Mouse (Mus musculus): ENCODE data around the gene Mfsd4b5. TPM values are rescaled to one million over a fixed set of nuclear protein-coding genes. Genes with fewer than 3 reads are reported as not detected.
"Not testable (repeated sequence)": the region's sequence is repeated elsewhere in the genome, so short reads cannot be mapped to it uniquely, and the experiment has no call there.

Gene Mfsd4b5
- polyA plus RNA-seq, 1 experiment from 2014 or later = 0.12 TPM

DNA sequence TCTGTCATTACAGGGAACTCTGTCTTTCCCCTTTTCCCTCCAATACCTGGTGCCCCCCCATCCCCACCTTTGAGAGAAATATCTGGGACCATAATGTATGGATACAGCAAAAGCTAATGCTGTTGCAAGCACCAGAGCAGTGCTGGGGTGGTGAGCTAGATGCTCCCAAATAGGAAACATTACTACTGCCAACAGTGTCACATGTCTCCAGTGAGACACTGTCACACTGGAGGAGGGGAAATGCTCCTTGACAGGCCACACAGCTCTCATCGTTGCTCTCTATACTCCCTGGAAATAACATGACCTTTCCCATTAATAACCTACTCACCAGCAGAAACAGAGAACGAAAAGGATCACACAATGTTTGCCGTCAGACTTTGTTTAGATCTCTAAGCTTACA, 33.0 kb upstream of the Mfsd4b5 start:
- in situ Hi-C loops (cut with MboI; ENCODE audit: low pct_unique_long_range_greater_than_20kb) = no loop called here
- no peaks in the 10 kb centered on the region for H3K27me3 ChIP-seq
- POLR2A ChIA-PET = no interaction called here
- no peak for ATAC-seq
- CTCF ChIA-PET = no interaction called here
- no peak for DNase-seq (ENCODE audit: low read depth, low spot score)
- TF ChIP-seq CTCF (IDR thresholded peaks at IDR 0.05) = no peak

DNA sequence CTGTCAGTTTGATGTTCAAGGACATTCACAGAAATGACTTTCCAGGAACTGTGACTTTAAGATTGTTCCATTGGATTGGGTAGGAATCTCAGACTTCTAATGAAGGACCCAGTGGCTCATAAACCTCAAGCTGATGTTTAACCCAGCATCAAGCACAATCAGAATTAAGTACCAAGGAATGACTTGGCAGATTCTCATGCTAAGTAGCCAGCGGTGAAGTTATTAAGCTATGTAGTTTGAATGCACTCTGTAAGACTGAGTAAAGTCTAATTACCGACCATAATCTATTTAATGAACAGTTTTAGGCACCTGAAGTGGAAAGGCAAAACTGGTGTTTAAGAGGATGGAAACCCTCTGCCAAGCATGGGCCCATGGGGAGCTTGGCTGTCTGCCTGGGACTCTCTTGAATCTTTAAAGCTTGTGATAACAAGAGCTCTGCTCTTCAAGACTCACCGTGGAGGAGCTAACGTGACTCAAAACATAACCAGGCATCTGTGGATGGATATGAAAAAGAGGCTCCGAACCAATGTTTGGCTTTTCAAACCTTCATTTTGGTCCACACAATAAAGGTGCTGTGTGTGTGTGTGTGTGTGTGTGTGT, 31.9 kb upstream of the Mfsd4b5 start:
- no peak for TF ChIP-seq CTCF (IDR thresholded peaks at IDR 0.05)
- ChIA-PET CTCF (interaction anchor here (0.7 to 1.6 kb wide), 5 partner anchors 14 to 62 kb away, joined by 3 to 4 read pairs (median 3); no protein-coding TSS in a partner anchor), POLR2A (no interaction called here)
- ATAC-seq (peak; percentile 39), DNase-seq (ENCODE audit: low read depth, low spot score) (peak; percentile 57)
- in situ Hi-C loops (cut with MboI; ENCODE audit: low pct_unique_long_range_greater_than_20kb) = no loop called here
- no peaks in the 10 kb centered on the region for H3K27me3 ChIP-seq

DNA sequence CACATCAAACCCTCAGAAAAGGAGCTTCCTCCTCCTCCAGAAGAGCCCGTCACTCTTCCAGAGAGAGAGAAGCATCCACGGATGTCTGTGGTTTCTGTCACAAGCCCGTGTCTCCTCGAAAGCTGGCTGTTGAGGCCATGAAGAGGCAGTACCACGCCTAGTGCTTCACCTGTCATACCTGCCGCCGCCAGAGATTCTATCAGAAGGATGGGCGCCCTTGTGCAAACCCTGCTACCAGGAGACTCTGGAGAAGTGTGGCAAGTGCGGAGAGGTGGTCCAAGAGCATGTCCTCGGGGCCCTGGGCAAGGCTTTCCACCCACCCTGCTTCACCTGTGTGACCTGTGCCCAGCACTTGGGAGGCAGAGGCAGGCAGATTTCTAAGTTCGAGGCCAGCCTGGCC, 23.1 kb upstream of the Mfsd4b5 start:
- CTCF ChIA-PET = no interaction called here
- no peak for TF ChIP-seq CTCF (IDR thresholded peaks at IDR 0.05)
- POLR2A ChIA-PET = no interaction called here
- ATAC-seq = no peak
- DNase-seq (ENCODE audit: low read depth, low spot score) = no peak
- in situ Hi-C loops (cut with MboI; ENCODE audit: low pct_unique_long_range_greater_than_20kb) = no loop called here
- no peaks in the 10 kb centered on the region for H3K27me3 ChIP-seq

DNA sequence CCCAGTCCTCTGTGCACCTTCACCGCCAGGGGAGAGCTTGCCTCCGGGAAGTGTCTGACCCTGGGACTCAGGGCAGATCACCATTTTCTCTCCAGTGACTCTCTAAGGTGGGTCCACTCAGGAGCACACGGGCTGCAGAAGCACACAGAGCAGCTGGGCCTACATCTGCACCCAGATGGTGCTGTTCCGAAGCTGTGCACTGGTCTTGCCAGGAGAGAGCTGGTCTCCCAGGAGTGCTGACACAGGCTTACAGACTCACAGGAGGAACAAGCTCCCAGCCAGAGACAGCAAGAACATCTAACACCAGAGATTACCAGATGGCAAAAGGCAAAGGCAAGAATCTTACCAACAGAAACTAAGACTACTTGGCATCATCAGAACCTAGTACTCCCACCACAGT, 22.4 kb upstream of the Mfsd4b5 start:
- DNase-seq (ENCODE audit: low read depth, low spot score); H3K27me3 ChIP-seq; CTCF ChIA-PET; in situ Hi-C loops (cut with MboI; ENCODE audit: low pct_unique_long_range_greater_than_20kb); POLR2A ChIA-PET; ATAC-seq: not testable (repeated sequence)

DNA sequence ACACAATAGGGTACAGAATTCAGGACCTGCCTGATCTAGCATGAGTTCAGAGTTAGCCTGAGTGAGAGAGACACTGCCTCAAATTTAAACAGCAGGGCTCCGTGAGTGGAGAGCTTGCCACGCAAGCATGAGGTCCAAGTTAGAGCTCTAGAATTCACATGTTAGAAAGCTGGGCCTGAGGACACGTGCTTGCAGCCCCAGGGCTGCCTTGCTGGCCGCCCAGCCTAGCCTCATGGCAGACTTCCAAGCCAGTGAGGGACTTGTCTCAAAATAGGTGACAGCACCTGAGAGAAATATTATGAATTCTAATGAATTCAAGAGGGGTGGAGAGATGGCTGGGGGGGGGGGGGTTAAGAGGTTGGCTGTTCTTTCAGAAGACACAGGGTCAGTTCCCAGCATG, 21.5 kb upstream of the Mfsd4b5 start:
- H3K27me3 ChIP-seq = no peaks in the 10 kb centered on the region
- POLR2A ChIA-PET = no interaction called here
- TF ChIP-seq CTCF (IDR thresholded peaks at IDR 0.05) = no peak
- DNase-seq (ENCODE audit: low read depth, low spot score) (no peak), ATAC-seq (no peak)
- CTCF ChIA-PET = no interaction called here
- in situ Hi-C loops (cut with MboI; ENCODE audit: low pct_unique_long_range_greater_than_20kb) = no loop called here

DNA sequence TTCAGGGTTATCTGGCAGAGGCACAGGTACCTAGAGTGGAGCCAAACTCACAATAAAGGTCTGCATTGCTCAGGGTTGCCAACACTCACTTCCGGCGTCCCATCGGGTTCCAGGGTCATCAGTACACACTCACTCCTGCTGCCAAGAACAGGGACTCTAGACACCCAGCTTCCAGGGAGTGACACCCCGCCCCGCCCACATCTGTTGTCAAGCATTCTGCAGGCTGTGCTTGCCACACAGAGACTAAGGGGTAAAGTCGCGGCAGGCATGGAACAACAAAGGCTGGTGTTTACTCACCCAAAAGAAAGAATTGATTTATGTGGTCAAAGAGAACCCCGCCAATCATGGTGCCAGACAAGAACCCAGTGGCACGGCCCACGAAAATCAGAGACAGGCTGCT, 20.5 kb upstream of the Mfsd4b5 start:
- no peaks in the 10 kb centered on the region for H3K27me3 ChIP-seq
- in situ Hi-C loops (cut with MboI; ENCODE audit: low pct_unique_long_range_greater_than_20kb) = no loop called here
- no peak for TF ChIP-seq CTCF (IDR thresholded peaks at IDR 0.05)
- POLR2A ChIA-PET = no interaction called here
- ATAC-seq (no peak), DNase-seq (ENCODE audit: low read depth, low spot score) (no peak)
- CTCF ChIA-PET = no interaction called here

DNA sequence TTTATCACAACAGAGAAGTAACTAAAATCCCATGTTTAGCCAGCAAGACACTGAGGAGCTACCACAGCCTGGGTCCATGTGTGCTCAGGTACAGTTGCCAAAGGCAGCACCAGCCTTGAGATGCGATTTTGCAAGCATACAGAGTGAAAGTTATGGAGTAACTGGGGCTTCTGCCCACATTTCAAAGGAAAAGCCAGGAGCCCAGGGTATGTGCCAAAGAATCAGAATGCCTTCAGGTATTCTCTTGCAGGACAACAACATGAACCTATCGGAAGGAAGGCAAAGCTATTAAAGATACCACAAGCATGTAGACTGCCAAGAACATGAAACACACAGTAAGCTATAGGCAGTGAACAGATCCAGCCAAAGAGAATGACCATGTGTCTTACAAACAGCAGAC, 14.3 kb upstream of the Mfsd4b5 start:
- DNase-seq (ENCODE audit: low read depth, low spot score) (no peak), ATAC-seq (no peak)
- H3K27me3 ChIP-seq = no peaks in the 10 kb centered on the region
- CTCF ChIA-PET = no interaction called here
- in situ Hi-C loops (cut with MboI; ENCODE audit: low pct_unique_long_range_greater_than_20kb) = no loop called here
- POLR2A ChIA-PET = no interaction called here
- TF ChIP-seq CTCF (IDR thresholded peaks at IDR 0.05) = no peak

DNA sequence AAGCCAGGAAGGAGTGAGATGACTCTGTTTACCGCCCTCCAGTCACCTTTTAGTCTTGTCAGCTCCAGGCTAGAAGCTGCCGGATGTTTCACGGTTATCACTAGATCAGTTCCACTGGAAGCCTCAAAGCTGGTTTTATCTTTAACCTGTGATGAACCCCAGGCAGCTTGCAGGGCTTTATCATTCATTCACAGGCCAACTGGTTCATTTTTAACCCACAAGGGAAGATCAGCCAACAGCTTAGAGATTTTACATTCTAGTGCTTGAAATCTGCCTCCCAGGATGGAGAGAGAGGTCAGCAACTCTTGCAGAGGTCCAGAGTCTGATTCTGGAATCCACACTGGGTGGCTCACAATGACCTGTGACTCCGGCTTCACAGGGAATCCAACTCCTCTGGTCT, 4.7 kb upstream of the Mfsd4b5 start:
- DNase-seq (ENCODE audit: low read depth, low spot score) = no peak
- in situ Hi-C loops (cut with MboI; ENCODE audit: low pct_unique_long_range_greater_than_20kb) = no loop called here
- no peak for ATAC-seq
- H3K27me3 ChIP-seq = no peaks in the 10 kb centered on the region
- CTCF ChIA-PET = no interaction called here
- TF ChIP-seq CTCF (IDR thresholded peaks at IDR 0.05) = no peak
- POLR2A ChIA-PET = interaction anchor here (0.8 kb wide), 1 partner anchor 30 kb away, joined by 3 read pairs; no protein-coding TSS in a partner anchor

DNA sequence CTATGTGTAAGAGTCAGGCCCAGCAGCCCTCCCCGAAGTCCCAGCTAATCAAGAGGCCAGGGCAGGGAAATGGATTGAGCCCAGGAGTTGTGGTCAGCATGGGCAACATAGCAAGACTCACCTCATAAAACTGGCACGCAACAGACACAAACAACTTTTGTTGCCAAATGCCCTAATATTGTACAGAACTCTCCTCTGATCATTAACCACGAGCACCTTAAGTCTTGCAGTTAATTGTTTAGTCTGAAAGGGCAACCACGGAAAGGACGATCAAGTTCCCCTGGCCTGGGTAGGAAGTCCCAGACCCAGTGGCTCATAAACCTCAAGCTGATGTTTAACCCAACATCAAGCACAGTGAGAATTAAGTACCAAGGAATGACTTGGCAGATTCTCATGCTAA, 3.8 kb downstream of the Mfsd4b5 start:
- ATAC-seq (peak; percentile 93), DNase-seq (ENCODE audit: low read depth, low spot score) (peak; percentile 96)
- H3K27me3 ChIP-seq = no peaks in the 10 kb centered on the region
- in situ Hi-C loops (cut with MboI; ENCODE audit: low pct_unique_long_range_greater_than_20kb) = no loop called here
- ChIA-PET POLR2A (interaction anchor here (0.7 to 1.1 kb wide), 2 partner anchors 11 to 236 kb away, joined by 3 read pairs; no protein-coding TSS in a partner anchor), CTCF (interaction anchor here (0.8 to 1.6 kb wide), 5 partner anchors 15 to 276 kb away, joined by 3 to 9 read pairs (median 3); no protein-coding TSS in a partner anchor)
- TF ChIP-seq CTCF (IDR thresholded peaks at IDR 0.05) = no peak

DNA sequence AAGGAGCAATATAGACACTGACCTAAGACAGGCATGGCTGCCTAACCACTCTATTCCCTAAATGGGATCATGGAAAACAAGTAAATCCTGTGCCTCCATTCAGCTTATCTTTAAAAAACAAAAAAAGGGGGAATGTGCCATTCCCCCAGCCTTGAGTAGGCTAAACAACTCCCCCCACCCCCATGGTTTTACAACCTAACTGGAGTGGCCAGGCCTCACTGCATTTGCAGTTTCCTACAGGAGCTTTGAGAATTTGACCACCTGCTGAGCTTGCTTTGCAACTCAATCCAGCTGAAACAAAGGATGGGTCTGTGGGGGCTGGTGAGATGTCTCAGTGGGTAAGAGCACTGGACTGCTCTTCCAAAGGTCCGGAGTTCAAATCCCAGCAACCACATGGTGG, 8.2 kb downstream of the Mfsd4b5 start:
- POLR2A ChIA-PET = no interaction called here
- in situ Hi-C loops (cut with MboI; ENCODE audit: low pct_unique_long_range_greater_than_20kb) = no loop called here

DNA sequence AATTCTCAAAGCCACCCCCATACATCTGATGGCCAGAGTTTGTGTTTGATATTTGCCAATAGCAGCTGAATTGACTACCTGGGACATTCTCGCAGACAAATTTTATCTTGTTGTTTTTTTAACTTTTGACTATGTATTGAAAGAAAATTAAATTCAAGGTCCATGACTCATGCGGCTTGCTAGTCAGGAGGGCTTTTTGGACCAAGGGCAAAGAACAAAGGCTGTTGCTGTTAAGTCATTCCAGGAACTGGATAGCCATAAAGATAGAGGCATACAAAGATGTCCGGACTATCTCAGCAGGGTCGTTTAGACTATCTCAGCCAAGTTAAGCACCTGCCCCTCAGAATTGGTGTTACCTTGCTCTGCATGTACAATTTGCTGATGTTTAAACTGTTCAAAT, 9.1 kb downstream of the Mfsd4b5 start:
- ChIA-PET CTCF (interaction anchor here (1.1 kb wide), 1 partner anchor 18 kb away, joined by 3 read pairs; the partner anchor contains the start of gene Mfsd4b3), POLR2A (no interaction called here)
- DNase-seq (ENCODE audit: low read depth, low spot score) (no peak), ATAC-seq (no peak)
- H3K27me3 ChIP-seq = no peaks in the 10 kb centered on the region
- TF ChIP-seq CTCF (IDR thresholded peaks at IDR 0.05) = no peak
- in situ Hi-C loops (cut with MboI; ENCODE audit: low pct_unique_long_range_greater_than_20kb) = no loop called here

More for the DNA sequence above, 8.2 kb downstream of the Mfsd4b5 start:
- ATAC-seq = no peak
- no peak for TF ChIP-seq CTCF (IDR thresholded peaks at IDR 0.05)
- CTCF ChIA-PET = interaction anchor here (1.1 kb wide), 1 partner anchor 18 kb away, joined by 3 read pairs; the partner anchor contains the start of gene Mfsd4b3
- H3K27me3 ChIP-seq = no peaks in the 10 kb centered on the region
- no peak for DNase-seq (ENCODE audit: low read depth, low spot score)

DNA sequence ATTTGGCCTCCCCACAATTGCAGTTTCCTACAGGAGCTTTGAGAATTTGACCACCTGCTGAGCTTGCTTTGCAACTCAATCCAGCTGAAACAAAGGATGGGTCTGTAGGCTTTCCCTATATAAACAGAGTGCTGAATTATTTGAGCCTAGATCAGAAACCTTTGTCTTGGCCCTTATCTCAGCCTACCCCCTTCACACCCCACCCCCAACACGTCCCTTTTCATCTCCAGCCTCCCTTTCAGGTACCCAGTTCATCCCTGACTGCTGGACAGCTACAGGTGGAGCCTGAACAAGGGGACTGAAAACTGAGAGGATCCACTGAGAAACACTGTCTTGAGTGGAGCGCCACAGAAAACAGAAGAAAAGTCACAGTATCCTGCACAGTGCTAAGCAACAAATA, 10.7 kb downstream of the Mfsd4b5 start:
- no peak for TF ChIP-seq CTCF (IDR thresholded peaks at IDR 0.05)
- in situ Hi-C loops (cut with MboI; ENCODE audit: low pct_unique_long_range_greater_than_20kb) = no loop called here
- CTCF ChIA-PET = interaction anchor here (1.4 kb wide), 1 partner anchor 48 kb away, joined by 3 read pairs; no protein-coding TSS in a partner anchor

More for the DNA sequence above, 10.7 kb downstream of the Mfsd4b5 start:
- no peaks in the 10 kb centered on the region for H3K27me3 ChIP-seq
- no peak for ATAC-seq
- POLR2A ChIA-PET = no interaction called here
- no peak for DNase-seq (ENCODE audit: low read depth, low spot score)

Data from Patski (cell line).